Mouse (Mus musculus): ENCODE measurements around the gene Krt36. TPM values are rescaled to one million over a fixed set of nuclear protein-coding genes. Genes with fewer than 3 reads are reported as not detected.

Gene Krt36
- total RNA-seq, 2 experiments from 2014 or later, result not detected

DNA sequence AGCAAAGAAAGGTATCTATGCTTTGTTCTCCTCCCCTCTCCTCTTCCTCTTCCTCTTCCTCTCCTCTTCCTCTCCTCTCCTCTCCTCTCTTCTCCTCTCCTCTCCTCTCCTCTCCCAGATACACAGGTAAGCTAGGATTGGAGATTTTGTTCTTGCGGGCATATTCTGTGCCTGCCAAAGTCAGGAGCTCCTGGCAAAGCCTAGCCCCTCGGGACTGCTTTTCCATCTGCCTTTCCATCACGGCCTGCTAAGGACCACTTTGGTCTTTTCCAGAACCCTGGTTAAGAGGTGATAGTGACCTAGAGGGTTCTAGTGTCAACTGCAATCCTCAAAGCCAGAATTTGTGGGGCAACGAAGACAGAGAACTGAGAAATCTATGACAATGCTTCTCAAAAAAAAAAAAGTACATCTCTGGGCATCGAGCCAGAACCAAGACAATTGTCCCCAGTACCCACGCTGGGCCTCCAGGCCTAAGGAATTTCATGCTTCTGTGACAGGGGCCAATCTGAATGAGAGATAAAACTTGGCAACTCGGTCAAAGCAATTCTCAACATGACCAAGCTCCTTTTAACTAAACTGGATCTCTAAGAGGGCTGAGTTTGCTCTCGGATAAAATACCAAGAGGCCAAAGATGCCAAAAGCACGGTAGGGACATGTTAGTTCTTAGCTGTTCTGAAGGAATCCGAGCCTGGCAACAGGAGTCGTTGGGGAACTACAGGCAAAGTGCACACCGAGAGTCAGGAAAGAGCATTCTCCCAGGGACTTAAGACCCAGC lies 39.0 kb downstream of the Krt36 start:
- no peak for DNase-seq
- H3K4me3 ChIP-seq, result no peak overlapping the region
- no peak for TF ChIP-seq CTCF (IDR thresholded peaks at IDR 0.05)
- intact Hi-C loops (cut with DNase I), result no loop called here
- H3K27ac ChIP-seq, result no peak overlapping the region

DNA sequence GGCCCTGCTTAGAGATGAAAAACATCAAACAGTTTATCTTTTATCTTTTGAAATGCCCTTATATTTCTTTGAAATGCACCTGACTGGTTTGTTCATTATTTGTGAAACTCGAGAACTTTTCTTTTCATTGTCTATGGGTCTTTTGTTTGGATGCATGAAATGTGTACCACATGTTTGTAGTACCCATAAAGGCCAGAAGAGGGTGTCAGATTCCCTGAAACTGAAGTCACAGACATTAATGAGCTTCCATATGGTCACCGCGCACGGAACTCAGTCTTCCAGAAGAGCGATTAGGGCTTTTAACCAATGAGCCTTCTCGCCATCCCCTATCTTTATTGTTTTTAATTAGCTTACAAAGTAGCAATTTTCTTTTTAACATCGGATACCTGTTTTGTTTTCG lies 46.6 kb downstream of the Krt36 start:
- no peak for DNase-seq
- intact Hi-C loops (cut with DNase I), result no loop called here
- H3K27ac ChIP-seq, result no peak overlapping the region
- no peak overlapping the region for H3K4me3 ChIP-seq
- TF ChIP-seq CTCF (IDR thresholded peaks at IDR 0.05), result no peak; the same call in 1 of the 2 replicates

GRCm38 (mm10) chr11:100055686-100056655 lies 49.5 kb downstream of the Krt36 start:
- TF ChIP-seq CTCF (IDR thresholded peaks at IDR 0.05), result no peak
- no peak overlapping the region for H3K4me3 ChIP-seq
- DNase-seq, result no peak
- H3K27ac ChIP-seq, result no peak overlapping the region
- intact Hi-C loops (cut with DNase I), result no loop called here

Other genes starting within 250 kb of the Krt36 start
- not detected for gene Gm11568, start 247.7 kb downstream of the Krt36 start, total RNA-seq (2021)
- gene Gm11559, start 241.2 kb downstream of the Krt36 start, total RNA-seq (2021), result not detected
- not detected for gene Krtap9-1, start 232.2 kb downstream of the Krt36 start, total RNA-seq (2021)
- not detected for gene Gm11567, start 226.4 kb downstream of the Krt36 start, total RNA-seq (2021)
- not detected for gene Krtap31-1, start 197.7 kb downstream of the Krt36 start, total RNA-seq (2021)
- gene Gm11565, start 190.9 kb downstream of the Krt36 start, total RNA-seq (2021), result not detected
- gene Krtap31-2, start 169.3 kb downstream of the Krt36 start, total RNA-seq (2021), result not detected
- not detected for gene Krtap9-5, start 157.2 kb downstream of the Krt36 start, total RNA-seq (2021)
- not detected for gene Krtap29-1, start 126.6 kb downstream of the Krt36 start, total RNA-seq (2021)
- gene Krtap16-1, start 119.0 kb downstream of the Krt36 start, total RNA-seq (2021), result not detected
- not detected for gene Krtap17-1, start 111.6 kb downstream of the Krt36 start, total RNA-seq (2021)
- gene Krt33a, start 89.4 kb downstream of the Krt36 start, total RNA-seq (2021), result not detected
- gene Krt33b, start 75.8 kb downstream of the Krt36 start, total RNA-seq (2021), result not detected
- not detected for gene Krt34, start 64.1 kb downstream of the Krt36 start, total RNA-seq (2021)
- gene Krt31, start 55.1 kb downstream of the Krt36 start, total RNA-seq (2021), result not detected
- not detected for gene Krt32, start 17.4 kb downstream of the Krt36 start, total RNA-seq (2021)
- gene Krt35, start 9.4 kb downstream of the Krt36 start, total RNA-seq (2021), result not detected
- gene Krt13, start 15.9 kb upstream of the Krt36 start, total RNA-seq (2021), result not detected
- not detected for gene Krt15, start 30.3 kb upstream of the Krt36 start, total RNA-seq (2021)
- gene Krt19, start 43.0 kb upstream of the Krt36 start, total RNA-seq (2021), result under 1 TPM in 1 of 2 experiments, not detected in 1; 0.20 TPM
- gene Krt9, start 87.6 kb upstream of the Krt36 start, total RNA-seq (2021), result not detected
- gene Krt14, start 101.9 kb upstream of the Krt36 start, total RNA-seq (2021), result not detected
- not detected for gene Krt16, start 143.3 kb upstream of the Krt36 start, total RNA-seq (2021)
- gene Krt17, start 155.4 kb upstream of the Krt36 start, total RNA-seq (2021), result not detected
- not detected for gene Krt42, start 164.2 kb upstream of the Krt36 start, total RNA-seq (2021)
- 1,000 to 10,000 TPM; 1,442 to 1,567 TPM for gene Eif1, start 214.3 kb upstream of the Krt36 start, total RNA-seq (2021)
- gene Gast, start 228.8 kb upstream of the Krt36 start, total RNA-seq (2021), result not detected